Mouse (Mus musculus) ES-E14 (cell line): ENCODE measurements at regions not wholly inside any gene's neighbourhood (a gene's known extent, or its start where the extent isn't known, plus 50 kb on each side); places are given as distances from the start of the nearest gene placed in this dataset.

ENCODE experiments used
- CHD2 ChIP-seq: IDR thresholded peaks from 2 replicates; pipeline ENCODE4 v1.6.1; 2014; ENCODE audit warnings: mild to moderate bottlenecking, low read depth, low read length, inconsistent platforms
- HCFC1 ChIP-seq: IDR thresholded peaks from 2 replicates; pipeline ENCODE4 v1.6.1; 2012; ENCODE audit warnings: low read length, inconsistent platforms, borderline replicate concordance; ENCODE audit not compliant: insufficient read depth
- MAFK ChIP-seq: IDR thresholded peaks from 2 replicates; pipeline ENCODE4 v1.6.1; 2014; ENCODE audit warnings: mild to moderate bottlenecking, low read depth, low read length, inconsistent platforms; ENCODE audit not compliant: insufficient read depth
- ZC3H11A ChIP-seq: IDR thresholded peaks from 2 replicates; pipeline ENCODE4 v1.6.1; 2012; ENCODE audit warnings: low read depth, mild to moderate bottlenecking, inconsistent platforms, low read length, borderline replicate concordance
- ZNF384 ChIP-seq: IDR thresholded peaks from 2 replicates; pipeline ENCODE4 v1.6.1; 2012; ENCODE audit warnings: low read depth, low read length, inconsistent platforms

DNA sequence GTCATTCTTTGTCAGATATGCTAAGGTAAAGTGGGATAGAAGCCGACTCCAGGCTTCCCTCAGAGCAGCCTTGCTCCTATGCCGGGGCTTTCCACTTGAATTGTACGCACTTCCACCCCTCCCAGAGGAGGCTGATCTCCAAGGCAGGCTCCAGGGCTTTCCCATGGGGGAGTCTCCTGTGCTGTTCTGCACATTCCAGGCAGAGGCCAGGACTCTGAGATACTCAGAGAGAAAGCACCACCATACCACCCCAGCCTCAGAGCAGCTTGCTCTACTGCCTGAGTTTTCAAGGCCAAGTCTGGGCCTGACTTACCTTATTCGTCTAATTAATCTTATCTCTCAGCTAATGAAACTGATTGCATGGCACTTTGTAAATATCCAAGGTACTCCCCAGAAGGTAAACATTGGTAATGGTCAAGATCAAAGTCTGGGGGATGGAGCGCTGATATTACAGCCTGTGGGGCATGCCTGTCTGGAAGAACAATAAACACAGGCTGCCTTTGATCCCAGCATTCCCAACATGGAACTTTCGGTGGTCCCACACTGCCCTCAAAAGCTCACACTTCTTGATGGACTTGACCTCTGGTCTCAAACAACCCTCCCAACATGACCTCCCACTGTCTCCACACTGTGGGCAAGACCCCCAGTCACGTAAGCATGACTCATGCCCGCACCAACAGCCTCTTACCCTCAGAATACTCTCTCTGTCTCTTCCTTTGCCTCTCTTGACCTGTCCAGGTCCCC lies 111.6 kb upstream of the Nfe2l3 start:
- TF ChIP-seq HCFC1 (no peak), ZC3H11A (no peak), CHD2 (no peak), ZNF384 (no peak), MAFK (no peak)
